Mouse (Mus musculus) neural tube, embryonic 11.5 days (tissue): ENCODE measurements around the gene Clcn6. TPM values are rescaled to one million over a fixed set of nuclear protein-coding genes. Genes with fewer than 3 reads are reported as not detected.
A peak's percentile ranks its signal among the peaks of the same experiment; 100 is the strongest.

Experiments used
- ATAC-seq: fragments of 200-750 bp; cut with Nextera tagmentation; 2 replicates; pipeline ENCODE4 v1.8.0; 2017; ENCODE audit warnings: moderate number of reproducible peaks, mild to moderate bottlenecking, moderate TSS enrichment, moderate library complexity; ENCODE audit not compliant: insufficient read depth, low FRiP score, low TSS enrichment
- DNase-seq: peaks from one replicate; pipeline ENCODE4 v3.0.0-alpha.2; 2015; ENCODE audit warnings: low spot score
- H3K27ac ChIP-seq: fragments of 300-500 bp; sonication (generic); 2 replicates; pipeline ENCODE4 v1.5.1; 2014; ENCODE audit warnings: low read depth, mild to moderate bottlenecking, low read length
- H3K27me3 ChIP-seq: fragments of 300-500 bp; sonication (generic); 2 replicates; pipeline ENCODE4 v1.6.1; 2014; ENCODE audit warnings: mild to moderate bottlenecking, low read length, mixed read lengths; ENCODE audit not compliant: control insufficient read depth, insufficient read depth
- H3K36me3 ChIP-seq: fragments of 300-500 bp; sonication (generic); 2 replicates; pipeline ENCODE4 v1.6.1; 2014; ENCODE audit warnings: mild to moderate bottlenecking, low read length, moderate library complexity, mixed read lengths; ENCODE audit not compliant: control insufficient read depth, insufficient read depth
- H3K4me1 ChIP-seq: fragments of 300-500 bp; sonication (generic); 2 replicates; pipeline ENCODE4 v1.6.1; 2014; ENCODE audit warnings: low read length, mixed read lengths; ENCODE audit not compliant: control insufficient read depth, insufficient read depth
- H3K4me2 ChIP-seq: fragments of 300-500 bp; sonication (generic); 2 replicates; pipeline ENCODE4 v1.6.1; 2014; ENCODE audit warnings: low read depth, mild to moderate bottlenecking, moderate library complexity
- H3K4me3 ChIP-seq: fragments of 300-500 bp; sonication (generic); 2 replicates; pipeline ENCODE4 v1.5.1; 2014; ENCODE audit warnings: low read depth, low read length
- H3K9ac ChIP-seq: fragments of 300-500 bp; sonication (generic); 2 replicates; pipeline ENCODE4 v1.6.1; 2014; ENCODE audit warnings: mild to moderate bottlenecking, low read length
- H3K9me3 ChIP-seq: fragments of 300-500 bp; sonication (generic); 2 replicates; pipeline ENCODE4 v1.6.1; 2016; ENCODE audit warnings: low read length; ENCODE audit not compliant: control insufficient read depth
- WGBS: fragments of 180-500 bp; shearing (Covaris S2); extraction: QIAGEN DNeasy Blood & Tissue Kit; methylation state at CpG from one replicate; pipeline ENCODE4 v1.1.7; 2014; 5-methylcytosine and 5-hydroxymethylcytosine counted together
- polyA plus RNA-seq: library from polyadenylated mRNA; unstranded; fragments of >200 nt; fragmentation: Nextera tagmentation; extraction: Ambion mirVana; gene quantifications from 2 replicates; pipeline ENCODE4 v1.2.1, GENCODE M21; 2014

Gene Clcn6
- polyA plus RNA-seq, 1 experiment from 2014 or later = 24.2 TPM

DNA sequence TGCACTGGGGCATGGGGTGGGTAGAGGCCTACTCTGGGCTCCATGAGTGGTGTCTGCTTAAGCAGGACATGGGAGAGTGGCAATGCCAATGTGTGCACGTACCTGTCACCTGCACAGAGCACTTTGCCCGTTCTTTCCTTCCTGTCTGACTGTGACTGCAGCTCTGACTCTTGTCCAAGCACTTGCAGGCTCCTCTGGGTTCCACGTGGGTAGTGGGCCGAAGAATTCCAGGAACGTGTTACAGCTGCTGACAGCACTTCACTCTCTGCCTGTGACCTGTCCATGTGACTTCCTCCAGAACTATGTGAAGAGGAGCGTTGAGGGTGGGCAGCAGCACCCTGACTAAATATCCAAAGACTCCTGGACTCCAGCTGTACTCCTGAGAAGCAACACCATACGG, 72.9 kb downstream of the Clcn6 start:
- Histone ChIP-seq H3K27ac (no peak overlapping the region), H3K9me3 (no peaks in the 10 kb centered on the region), H3K36me3 (no peaks in the 10 kb centered on the region), H3K9ac (no peak overlapping the region), H3K4me1 (no peaks in the 10 kb centered on the region), H3K4me2 (no peak overlapping the region), H3K27me3 (no peaks in the 10 kb centered on the region), H3K4me3 (no peak overlapping the region)
- DNase-seq (no peak), ATAC-seq (no peak)
- WGBS = 85% methylated on average over 7 of the region's 7 CpGs

DNA sequence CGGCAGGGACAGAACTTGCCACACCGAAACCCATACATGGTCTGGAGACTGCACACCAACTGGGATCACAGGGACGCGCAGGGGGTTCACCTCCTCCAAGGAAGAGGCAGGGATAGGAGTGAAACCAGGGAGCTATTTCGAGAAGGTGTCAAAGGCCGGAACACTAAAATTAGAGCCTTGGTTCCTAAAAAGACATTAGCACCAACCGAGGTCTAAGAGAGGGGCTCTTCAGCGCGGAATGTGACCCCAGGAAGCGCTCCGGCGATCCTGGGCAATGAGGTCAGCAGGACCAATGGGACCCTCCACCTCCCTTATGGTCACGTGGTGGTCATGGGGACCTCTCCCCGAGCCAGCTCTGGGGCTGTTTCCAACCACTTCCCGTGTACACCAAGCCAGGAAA, 75.0 kb downstream of the Clcn6 start:
- H3K4me1 ChIP-seq = no peaks in the 10 kb centered on the region
- H3K27ac ChIP-seq = no peak overlapping the region
- 86% methylated on average over 15 of the region's 15 CpGs for WGBS
- H3K9ac ChIP-seq = no peak overlapping the region
- no peak overlapping the region for H3K4me3 ChIP-seq
- no peak for DNase-seq
- no peaks in the 10 kb centered on the region for H3K27me3 ChIP-seq
- no peak overlapping the region for H3K4me2 ChIP-seq
- no peaks in the 10 kb centered on the region for H3K9me3 ChIP-seq
- no peaks in the 10 kb centered on the region for H3K36me3 ChIP-seq
- ATAC-seq = no peak

DNA sequence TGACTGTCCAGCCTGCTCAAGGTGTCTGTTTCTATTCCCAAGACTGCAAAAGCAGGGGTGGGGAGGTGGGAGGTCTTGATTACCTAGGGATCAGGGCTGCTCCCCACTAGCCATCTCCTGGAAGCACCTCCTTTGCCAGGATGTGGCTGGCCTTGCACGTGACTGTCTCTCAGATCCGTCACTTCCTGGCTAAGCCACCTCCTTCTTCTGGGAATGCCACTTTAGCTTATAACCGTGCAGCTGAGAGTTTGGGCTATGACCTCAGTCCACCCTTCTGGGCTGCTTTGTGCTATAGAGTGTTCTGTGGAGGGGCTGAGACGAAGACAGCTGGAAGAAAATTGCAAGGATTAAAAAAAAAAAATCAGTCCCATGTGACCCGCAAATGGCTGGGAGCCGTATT, 75.8 kb downstream of the Clcn6 start:
- no peak for ATAC-seq
- 74% methylated on average over 6 of the region's 6 CpGs for WGBS

DNA sequence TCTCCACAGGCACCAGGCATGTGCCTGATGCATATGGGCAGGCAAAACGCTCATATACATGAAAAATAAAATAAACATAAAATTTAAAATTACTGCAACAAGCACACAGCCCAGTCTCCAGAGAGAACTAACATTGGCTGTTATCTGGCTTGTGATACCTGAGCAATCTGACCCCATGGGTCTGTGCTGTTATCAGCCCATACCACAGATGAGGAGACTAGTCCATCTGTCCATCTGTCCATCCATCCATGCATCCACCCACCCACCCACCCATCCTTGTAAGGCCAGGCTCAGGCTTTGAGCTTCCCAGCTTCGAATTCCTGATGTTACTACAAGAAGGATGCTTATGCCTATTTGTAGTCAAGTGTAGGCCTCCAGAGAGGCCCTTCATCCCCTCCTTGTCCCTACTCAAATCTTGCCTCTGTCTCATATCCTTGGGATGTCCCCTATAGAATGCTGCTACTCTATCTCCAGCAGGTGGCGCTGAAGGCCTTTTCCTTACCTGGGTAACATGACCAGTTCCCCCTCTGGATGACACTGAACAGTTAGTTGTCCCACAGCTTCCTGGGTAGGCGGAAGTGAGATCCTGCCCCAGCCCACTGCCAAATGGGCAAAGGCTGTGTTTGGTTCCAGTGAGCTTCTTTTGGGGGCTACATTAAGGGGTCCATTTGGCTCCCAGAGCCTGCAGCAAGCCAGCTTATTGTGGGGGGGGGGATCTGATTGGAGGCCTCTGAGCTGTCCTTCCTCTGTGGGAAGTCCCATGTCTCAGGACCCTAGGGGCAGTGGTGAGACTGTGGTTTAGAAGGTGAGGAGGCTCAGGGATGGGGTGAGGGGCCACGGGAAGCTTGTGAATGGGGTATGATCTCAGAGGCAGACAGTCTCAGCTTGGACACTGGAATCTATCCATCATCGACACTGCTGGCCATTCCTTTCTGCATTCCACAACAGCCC, 78.5 kb downstream of the Clcn6 start:
- no peak overlapping the region for H3K27ac ChIP-seq
- no peaks in the 10 kb centered on the region for H3K36me3 ChIP-seq
- H3K4me2 ChIP-seq = no peak overlapping the region
- ATAC-seq = peak; percentile 83; the same call in 1 of the 2 replicates
- H3K4me1 ChIP-seq = no peaks in the 10 kb centered on the region
- no peaks in the 10 kb centered on the region for H3K27me3 ChIP-seq
- DNase-seq = peak; percentile 83
- H3K9me3 ChIP-seq = no peaks in the 10 kb centered on the region
- H3K4me3 ChIP-seq = no peak overlapping the region
- no peak overlapping the region for H3K9ac ChIP-seq
- 46% methylated on average over 6 of the region's 6 CpGs for WGBS

More for the DNA sequence above, 75.8 kb downstream of the Clcn6 start:
- Histone ChIP-seq H3K4me1 (no peaks in the 10 kb centered on the region), H3K9me3 (no peaks in the 10 kb centered on the region), H3K4me3 (no peak overlapping the region), H3K27ac (no peak overlapping the region), H3K4me2 (no peak overlapping the region), H3K9ac (no peak overlapping the region), H3K36me3 (no peaks in the 10 kb centered on the region), H3K27me3 (no peaks in the 10 kb centered on the region)
- DNase-seq = no peak

DNA sequence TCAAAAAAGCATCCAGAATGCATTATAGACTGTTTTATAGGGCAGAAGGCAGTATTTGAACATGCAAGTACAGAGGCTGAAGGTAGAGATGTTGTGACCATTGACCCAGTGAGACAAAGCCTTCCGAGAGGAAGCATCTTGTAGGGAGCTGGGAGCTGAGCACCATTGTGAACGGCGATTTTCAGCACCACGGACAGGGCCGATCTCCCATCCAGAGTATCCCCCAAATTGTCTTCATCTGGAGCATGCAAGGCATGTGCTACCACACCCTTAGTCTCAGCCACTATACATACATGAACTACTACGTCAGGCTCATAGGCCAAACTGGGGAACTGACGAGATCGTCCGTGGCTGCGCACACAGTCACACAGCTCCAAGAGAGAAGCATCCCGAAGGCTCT, 81.5 kb downstream of the Clcn6 start:
- no peak overlapping the region for H3K27ac ChIP-seq
- no peak overlapping the region for H3K4me3 ChIP-seq
- ATAC-seq (no peak), DNase-seq (no peak)
- H3K4me2 ChIP-seq = no peak overlapping the region
- H3K4me1 ChIP-seq = no peaks in the 10 kb centered on the region
- 41% methylated on average over 11 of the region's 11 CpGs for WGBS
- H3K27me3 ChIP-seq = no peaks in the 10 kb centered on the region
- H3K9me3 ChIP-seq = no peaks in the 10 kb centered on the region
- no peaks in the 10 kb centered on the region for H3K36me3 ChIP-seq
- H3K9ac ChIP-seq = no peak overlapping the region

Other genes with a start within 250 kb of the Clcn6 start
- 7.2 and 7.5 TPM in 2 replicates for gene Zfp984, start 229.0 kb downstream of the Clcn6 start, polyA plus RNA-seq
- 5.0 and 5.8 TPM in 2 replicates for gene Zfp933, start 190.5 kb downstream of the Clcn6 start, polyA plus RNA-seq
- 35.1 and 37.2 TPM in 2 replicates for gene Miip, start 170.0 kb downstream of the Clcn6 start, polyA plus RNA-seq
- gene Fv1, start 169.8 kb downstream of the Clcn6 start, polyA plus RNA-seq = 12.7 and 15.4 TPM in 2 replicates
- 47.5 and 50.0 TPM in 2 replicates for gene Mfn2, start 134.1 kb downstream of the Clcn6 start, polyA plus RNA-seq
- 33.2 and 35.2 TPM in 2 replicates for gene Plod1, start 102.1 kb downstream of the Clcn6 start, polyA plus RNA-seq
- 19.7 and 20.6 TPM in 2 replicates for gene 2510039O18Rik, start 97.9 kb downstream of the Clcn6 start, polyA plus RNA-seq
- gene Nppb, start 53.0 kb downstream of the Clcn6 start, polyA plus RNA-seq = 0.72 and 0.87 TPM in 2 replicates
- gene Nppa, start 38.1 kb downstream of the Clcn6 start, polyA plus RNA-seq = 1.2 and 2.9 TPM in 2 replicates
- gene Mthfr, start 256 bp upstream of the Clcn6 start, polyA plus RNA-seq = 22.0 and 22.7 TPM in 2 replicates
- 9.1 and 10.7 TPM in 2 replicates for gene Agtrap, start 49.2 kb upstream of the Clcn6 start, polyA plus RNA-seq
- 71.7 and 78.3 TPM in 2 replicates for gene Mad2l2, start 91.6 kb upstream of the Clcn6 start, polyA plus RNA-seq
- gene Draxin, start 91.9 kb upstream of the Clcn6 start, polyA plus RNA-seq = 9.8 and 10.5 TPM in 2 replicates
- gene Fbxo6, start 113.3 kb upstream of the Clcn6 start, polyA plus RNA-seq = 11.7 and 13.9 TPM in 2 replicates
- 59.6 and 60.8 TPM in 2 replicates for gene Fbxo44, start 121.7 kb upstream of the Clcn6 start, polyA plus RNA-seq
- 1.3 and 2.8 TPM in 2 replicates for gene Fbxo2, start 121.8 kb upstream of the Clcn6 start, polyA plus RNA-seq
- 13.1 and 14.2 TPM in 2 replicates for gene Disp3, start 249.1 kb upstream of the Clcn6 start, polyA plus RNA-seq